Mouse (Mus musculus): ENCODE measurements at regions not wholly inside any gene's neighbourhood (a gene's known extent, or its start where the extent isn't known, plus 50 kb on each side); places are given as distances from the start of the nearest gene placed in this dataset.

DNA sequence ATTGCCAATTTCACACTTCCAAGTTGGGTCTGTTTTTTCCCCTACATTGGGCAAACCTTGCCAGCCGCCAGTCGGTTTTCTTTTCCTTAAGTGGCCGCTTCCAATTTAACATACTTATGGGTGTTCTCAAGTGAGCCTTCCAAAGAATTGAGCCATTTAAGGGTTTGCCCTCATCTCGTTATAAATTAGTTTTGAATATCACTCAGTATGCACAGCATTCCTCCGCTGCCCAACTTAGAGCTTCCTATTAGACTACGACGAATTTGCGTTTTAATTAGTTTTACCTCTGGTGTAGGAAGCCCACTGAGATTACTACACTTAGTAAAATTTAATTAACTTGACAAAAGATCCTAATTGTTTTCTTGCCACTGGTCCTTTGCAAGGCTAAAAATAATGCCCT, 209.9 kb downstream of the Cdh11 start:
- DNase-seq: no peak

DNA sequence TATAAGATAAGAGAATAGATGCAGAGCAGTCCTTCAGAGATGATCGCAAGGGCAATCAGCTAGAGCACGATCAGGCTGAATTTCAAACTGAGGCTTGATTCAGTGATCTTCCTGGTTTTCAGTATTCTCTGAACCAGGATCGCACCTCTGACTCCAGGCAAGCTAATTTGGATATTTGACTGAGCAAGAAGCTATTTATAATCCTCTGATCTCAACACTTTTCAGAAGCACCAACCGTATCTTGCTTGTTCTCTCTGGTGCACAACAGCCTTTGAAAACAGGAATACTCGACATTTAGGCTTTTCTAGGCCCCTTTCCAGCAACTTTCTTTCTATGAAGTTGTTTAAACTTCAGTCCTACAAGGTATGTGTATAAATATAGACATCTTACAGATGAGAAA, 217.7 kb downstream of the Cdh11 start:
- DNase-seq: no peak

DNA sequence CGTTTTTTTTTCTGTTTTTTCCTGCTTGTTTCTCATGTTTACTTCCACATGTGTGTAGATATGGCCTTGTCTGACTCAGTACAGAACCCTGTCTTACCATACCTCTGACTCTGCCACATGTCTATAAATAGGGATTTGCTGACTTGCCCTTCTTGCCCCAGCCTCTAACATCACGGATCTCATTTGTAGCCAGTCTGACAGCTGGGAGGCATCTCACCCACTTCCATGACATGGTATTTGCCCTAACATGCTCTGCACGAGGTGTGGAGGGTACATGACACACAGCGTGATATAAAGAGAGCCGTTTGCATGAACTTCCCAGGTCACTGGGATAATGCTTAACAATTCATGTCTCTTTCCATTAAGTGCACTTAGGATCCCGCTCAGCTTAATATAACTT, 231.2 kb downstream of the Cdh11 start:
- no peak for DNase-seq

DNA sequence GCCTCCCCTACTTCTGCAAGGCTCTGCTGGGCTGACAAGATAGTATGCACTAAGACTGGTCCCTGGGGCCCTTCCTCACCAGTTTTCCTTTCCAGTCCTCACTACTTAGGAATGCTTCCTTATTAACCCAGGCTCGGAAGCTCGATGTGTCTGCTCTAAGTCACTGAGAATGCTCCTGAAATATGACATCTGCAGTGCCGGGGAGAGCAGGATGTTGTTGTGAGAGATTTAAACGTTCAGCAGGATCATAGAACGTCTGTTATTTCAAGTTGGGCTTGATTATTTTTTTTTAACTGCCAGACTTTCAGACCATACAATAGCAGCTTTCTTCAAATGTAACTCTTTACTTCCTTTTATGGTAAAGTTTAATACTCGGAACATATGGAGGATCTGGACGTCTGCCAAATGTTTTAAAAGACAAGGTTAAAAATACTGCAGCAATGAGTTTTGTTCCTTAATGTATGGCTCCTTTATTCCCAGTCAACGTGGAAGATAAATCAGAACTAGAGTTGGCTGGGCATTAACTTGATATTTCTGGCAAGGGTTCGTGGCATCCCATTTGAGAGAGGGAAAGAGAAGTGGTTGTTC, 232.0 kb downstream of the Cdh11 start:
- DNase-seq: peak; percentile 8 to 16

DNA sequence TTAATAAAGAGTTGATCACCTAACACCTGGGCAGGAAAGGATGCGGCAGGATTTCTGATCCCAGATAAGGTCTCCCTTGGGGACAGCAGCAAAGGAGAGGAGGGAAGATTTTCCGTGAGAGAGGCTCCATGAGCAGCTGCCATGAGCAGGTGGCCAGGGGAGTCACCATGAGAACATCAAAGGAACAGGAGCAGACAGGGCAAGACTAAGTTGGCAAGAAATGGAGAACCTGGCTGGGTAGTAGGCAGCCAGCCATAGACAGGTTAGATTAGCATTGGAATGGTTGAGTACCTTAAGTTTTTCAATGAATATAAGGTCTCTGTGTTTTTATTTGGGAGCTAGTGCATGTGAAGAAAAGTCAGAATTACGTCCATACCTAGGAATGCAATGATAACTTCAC, 246.6 kb downstream of the Cdh11 start:
- no peak for DNase-seq

DNA sequence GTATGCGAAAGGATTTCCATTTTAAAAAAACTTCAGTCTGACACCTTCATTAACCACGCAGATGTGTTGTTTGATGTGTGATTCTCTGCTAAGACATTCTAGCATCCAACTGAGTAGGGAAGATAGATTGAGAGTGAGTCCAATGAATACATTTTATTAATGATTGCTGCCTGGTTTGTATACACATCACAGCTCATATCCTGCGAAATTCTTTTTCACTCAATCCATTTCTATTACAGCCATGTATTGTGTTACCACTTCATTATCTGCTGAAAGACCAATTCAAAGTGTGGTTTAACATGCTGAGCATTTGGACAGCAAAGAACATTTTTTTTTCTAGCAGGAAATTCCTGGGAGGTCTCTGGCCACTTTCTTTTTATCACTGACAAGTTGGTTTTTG, 247.4 kb downstream of the Cdh11 start:
- DNase-seq: no peak

DNA sequence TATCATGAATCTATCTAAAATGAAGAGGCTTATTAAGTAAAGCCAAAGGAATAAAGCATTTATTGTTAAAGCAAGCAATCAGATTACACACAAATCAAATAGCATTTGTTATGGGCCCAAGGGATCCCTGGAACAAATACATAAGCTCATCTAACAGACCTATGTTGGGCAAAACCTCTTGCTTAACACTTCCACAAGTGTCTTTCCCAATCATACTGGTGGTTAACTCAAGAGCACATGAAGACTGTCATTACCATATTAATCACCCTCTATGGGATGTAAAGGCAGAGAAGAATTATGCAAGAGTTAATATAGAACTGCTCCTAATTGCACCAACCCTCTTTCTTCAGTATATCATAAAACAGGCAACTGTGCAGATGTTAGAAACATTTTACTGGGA, 267.0 kb downstream of the Cdh11 start:
- no peak for DNase-seq

DNA sequence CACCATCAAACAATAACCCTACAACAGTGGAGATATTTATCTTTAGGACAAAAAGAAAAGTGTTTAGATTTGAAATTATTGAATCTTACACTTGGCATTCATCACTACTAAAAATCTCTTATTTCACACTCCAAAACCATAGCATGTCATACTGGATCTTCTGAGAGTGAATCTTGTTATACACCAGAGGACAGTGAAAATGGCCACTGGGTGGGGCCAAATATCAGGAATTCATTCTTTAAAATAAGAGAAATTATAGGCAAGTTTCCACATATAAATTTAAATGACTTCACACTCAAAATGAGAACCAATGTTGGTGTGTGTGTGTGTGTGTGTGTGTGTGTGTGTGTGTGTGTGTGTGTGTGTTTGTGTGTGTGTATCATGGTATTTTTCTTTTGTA, 269.7 kb downstream of the Cdh11 start:
- DNase-seq: no peak

DNA sequence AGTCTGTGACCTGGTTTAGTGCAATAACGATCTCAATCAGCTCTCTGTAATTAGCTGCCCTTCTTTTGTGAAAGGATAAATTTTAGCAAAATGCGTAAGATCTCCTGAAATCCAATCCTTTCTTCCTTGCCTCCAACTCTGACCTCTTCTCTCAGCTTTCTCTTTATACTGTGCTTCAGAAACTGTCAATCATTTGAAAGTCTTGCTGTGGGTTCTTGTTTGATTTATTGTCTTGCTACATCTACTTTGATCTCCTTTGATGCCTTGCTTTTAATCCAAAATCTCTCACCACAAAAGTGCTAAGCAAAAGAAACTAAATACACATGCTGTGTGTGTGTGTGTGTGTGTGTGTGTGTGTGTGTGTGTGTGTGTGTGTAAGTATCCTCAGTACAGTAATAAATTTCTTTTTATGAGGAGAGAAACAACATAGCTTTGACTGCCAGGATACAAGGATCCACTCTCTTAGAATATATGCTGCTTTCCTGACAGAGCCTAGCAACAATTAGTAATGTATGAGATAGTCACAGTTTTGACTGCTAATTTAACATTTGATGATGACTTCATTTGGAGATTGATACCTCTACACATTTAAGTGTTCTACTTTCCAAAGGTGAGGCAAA, 270.5 kb downstream of the Cdh11 start:
- DNase-seq: no peak

DNA sequence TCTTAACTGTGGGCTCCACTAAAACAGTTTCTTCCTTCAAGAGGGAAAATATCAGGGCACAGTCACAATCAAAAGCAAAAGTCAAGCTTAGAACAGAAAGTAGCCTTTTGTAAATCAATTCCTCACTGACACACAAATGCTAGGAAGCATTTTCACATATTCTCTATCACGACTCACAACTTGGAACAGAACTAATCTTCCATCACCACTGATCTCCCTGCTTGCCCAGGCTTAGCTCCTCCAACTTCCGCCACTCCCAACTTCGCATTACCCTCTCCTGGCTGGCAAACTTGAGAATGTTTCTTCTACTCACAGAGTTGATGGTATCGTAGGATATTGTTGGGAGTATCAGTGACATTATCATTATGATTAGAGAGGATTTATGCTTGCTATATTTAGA, 284.7 kb downstream of the Cdh11 start:
- no peak for DNase-seq

DNA sequence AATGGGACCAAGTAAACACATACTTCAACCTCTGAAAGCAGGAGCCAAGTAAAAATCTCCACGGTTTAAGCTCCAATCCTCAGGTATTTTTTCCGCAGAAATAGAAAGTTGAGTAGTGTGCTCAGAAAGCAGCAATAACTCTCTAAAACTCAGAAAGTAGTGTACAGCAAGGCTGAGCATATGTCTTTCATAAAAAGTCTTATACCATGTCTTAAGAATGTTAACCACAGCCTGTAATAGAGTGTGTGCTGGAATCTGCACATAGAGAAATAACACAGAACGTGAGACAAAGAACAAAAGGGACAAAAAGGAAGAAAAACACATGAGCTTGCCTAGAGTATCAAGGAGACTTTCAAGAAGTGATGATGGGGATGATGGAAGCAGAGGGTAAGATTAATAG, 285.2 kb downstream of the Cdh11 start:
- no peak for DNase-seq

DNA sequence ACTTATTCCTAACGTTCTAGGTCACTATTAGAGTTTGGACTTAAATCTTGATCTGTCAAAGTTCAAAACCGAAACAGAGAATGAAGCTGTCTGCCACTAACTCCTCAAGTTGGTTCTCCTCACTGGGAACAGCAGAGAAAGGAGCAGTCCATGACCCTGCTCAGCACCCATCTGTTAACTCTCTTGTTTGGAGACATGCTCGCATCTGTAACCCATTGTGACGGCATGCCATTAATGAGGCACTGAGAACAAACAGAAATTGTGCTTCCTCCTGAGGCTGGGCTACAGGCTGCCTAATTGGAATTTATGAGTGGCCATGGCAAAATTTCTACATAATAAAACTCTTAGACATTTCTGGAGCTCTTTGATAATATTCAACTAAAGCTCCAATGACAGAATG, 286.4 kb downstream of the Cdh11 start:
- DNase-seq: peak in 1 of 2 experiments; percentile 6

DNA sequence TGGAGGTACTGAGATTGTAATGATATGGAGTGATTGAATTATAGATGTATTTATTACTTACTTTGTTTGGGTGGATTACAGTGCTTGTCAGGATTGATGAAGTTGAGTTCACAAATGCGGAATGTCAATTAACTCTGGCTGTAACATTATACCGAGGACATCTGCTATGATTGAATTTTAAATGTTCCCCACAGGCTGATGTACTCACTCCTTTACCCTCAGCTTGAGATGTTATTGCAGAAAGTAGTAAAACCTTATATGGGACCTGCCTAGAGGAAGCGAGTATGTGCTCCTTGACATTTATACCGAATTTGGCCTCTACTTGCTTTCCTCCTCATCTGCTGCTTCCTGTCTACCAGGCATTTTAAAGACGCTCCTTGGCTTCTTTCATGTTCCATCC, 288.3 kb downstream of the Cdh11 start:
- no peak for DNase-seq

DNA sequence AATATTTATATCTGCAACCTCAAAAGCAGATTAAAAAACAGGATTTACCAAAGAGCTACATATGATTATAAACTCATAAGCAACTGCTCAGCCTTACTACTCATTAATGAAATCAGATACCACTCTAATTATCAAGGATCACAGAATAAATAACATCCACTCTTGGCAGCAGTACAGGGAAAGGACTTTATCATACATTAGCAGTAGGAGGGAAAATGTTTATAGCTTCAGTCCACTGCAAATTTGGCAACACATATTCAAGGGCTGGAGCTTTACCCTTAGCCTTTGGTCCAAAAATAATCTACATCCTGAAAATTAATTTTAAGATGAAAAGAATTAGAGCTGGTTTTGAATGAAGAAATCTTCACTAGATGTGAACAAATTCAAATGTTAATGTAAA, 288.7 kb downstream of the Cdh11 start:
- no peak for DNase-seq

DNA sequence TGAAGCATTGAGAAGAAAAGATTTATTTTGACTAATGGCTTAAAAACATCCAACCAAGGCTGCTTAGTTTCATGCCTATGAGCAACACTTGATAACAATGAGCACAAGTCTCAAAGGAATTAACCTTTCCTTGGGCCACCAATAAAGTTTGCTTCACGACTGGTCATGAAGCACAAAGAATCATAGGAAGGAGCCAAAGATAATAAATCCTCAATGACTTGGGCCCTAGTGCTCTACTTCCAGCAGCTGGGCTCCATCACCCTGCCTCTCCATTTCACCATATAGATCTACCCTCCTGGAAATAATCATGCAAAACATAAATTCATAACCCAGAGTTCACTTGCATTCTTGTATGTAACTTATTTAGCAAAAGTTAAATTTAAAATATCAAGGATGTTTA, 289.4 kb downstream of the Cdh11 start:
- DNase-seq: no peak

DNA sequence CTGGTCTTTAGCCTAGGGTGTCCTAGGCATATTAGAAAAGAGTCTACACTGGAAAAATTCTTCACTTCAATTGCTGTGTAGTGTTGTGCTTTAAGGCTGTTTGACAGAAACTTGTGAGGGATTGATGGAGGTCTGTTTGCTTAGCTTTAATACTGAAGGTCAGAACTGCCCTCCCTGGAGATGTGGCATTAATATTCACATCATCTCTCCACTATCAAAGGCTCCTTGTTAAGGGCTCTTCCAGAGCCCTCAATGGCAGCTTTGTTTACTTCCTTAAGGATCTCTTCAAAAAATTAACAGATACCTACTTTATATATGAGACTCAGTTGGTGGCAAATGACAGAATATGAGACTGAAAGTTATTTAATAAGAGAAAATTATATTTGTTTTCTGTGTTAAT, 294.4 kb downstream of the Cdh11 start:
- DNase-seq: no peak

DNA sequence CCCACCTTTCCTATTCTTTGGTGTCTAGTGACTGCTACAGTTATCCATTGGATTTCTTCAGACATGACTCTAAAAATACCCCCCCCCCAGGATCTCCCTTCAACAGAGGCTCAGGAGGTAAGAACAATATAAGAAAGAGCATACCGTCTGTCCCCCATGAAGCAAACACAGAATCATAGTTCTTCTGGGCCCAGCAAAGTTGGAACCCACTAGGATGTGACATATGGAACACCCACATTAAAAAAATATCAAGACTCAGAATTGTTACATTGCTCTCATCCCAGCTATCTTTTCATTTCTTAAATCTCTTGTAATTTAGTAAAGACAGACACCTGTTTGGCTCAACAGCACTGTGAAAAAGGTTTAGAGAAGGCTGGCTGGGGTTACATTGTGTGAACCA, 297.2 kb downstream of the Cdh11 start:
- DNase-seq: no peak

DNA sequence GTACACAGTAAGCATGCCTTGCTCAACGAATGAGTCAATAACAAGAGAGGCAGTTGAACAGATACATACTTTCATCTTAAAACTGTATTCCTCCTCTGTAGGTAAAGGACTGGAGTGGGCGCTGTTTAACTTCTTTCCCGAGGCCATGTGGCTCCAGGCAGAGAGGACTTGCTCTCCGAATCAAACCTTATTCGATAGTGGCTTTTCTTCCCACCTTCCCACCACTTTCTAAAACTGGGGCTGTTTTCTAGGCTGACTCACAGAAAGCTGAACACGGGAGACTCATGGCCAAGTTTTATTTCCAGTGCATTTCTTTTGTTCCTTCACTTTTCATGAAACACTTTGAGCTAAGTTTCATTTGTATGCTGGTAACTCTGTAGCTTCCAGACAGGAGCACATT, 297.6 kb downstream of the Cdh11 start:
- DNase-seq: no peak

DNA sequence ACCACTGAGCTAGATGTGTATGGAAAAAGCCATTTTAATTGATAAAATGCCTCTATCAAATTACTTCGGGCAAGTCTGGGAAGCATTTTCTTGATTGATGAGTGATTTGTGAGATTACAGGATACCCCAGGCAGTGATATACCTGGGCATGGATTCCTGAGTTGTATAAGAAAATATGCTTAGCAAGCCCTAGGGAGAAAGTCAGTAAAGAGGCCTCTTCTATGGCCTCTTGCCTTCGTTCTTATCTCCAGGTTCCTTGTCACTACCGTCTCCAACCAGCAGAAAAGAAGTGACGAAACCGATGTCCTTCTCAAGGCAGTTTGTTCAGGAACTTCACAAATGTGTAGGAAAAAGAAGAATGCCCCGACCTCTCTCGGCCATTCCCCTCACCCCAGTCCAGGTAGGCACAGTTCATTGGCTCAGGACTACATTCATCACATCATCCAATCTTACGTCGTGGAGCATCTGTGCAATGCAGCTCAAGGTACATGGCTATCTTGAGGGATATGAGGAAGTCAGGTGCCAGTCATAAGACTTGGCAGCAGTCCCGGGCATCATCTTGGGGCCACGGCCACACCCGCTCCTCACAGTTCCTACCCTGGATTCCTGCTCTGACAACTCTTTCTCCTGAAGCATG, 310.2 kb downstream of the Cdh11 start:
- no peak for DNase-seq

DNA sequence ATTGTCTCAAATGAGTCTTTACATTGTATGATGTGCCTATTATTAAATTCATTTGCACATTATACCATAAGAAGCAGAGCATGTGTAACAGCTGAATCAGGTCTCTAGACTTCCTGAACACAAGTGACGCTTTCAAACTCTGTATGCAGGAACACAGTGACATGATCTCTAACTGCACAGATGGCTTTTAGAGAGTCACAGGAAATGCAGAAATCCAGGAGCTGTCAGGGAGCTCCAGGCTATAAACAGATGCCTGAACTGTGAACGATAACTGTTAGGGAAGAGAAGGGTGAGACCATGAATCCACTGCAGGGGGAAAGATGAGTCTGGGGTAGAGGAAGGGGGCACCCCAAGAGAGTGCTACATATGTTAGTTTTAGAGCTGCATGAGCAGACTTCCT, 311.2 kb downstream of the Cdh11 start:
- peak in 1 of 2 experiments; percentile 3 for DNase-seq

DNA sequence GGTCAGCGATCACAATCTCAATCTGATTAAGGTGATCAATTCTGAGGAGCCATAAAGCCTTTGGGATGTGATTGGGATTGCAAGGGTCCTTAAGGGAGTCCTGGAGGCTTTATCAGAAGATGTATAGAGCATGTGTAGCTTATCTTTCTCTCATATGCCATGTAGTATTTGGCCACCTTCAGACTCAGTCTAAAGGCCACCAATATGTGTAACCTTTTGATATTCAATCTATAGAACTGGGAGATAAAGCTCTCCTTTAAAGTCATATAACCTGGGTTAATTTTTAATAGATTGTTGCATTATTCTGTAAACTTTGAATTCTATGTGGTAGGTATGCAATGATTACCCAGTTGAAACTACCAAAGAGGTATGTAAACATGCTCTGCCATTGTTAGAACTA, 314.1 kb downstream of the Cdh11 start:
- DNase-seq: no peak

DNA sequence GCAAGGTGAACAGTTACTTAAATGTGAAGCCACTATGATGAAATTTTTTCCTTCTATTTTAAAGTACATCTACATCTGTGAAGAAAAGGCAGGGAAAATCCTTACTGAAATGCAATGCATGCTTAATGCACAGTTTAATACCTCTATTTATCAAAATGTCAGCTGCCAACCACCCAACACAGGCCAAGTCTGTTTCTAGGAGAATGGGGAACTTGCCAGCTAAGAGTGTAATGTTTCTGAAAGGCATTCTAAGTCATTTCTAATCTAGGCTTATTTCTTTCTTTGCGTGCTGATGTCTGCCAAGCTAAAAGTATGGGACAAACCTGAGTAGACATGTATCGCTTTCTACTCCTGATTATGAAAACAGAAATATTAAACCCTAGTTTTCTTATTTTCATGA, 322.8 kb downstream of the Cdh11 start:
- DNase-seq: no peak

DNA sequence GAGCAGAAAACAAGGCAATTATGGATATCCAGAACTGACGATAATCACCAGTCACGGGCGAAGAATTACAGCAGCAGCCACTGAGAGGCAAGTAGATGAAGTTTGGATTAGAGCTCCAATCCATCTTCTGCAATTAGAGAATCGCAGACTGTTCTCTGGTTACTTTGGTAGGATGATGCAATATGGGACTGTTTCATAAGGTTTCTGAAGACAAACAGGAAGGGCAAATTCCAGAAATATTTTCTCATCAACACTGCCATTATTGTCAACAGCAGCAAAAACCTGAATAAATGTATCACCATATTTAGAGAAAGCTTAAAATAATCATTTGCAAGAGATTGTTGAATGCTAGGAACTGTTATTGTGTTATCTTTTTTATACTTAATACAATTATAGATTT, 342.4 kb downstream of the Cdh11 start:
- no peak for DNase-seq

DNA sequence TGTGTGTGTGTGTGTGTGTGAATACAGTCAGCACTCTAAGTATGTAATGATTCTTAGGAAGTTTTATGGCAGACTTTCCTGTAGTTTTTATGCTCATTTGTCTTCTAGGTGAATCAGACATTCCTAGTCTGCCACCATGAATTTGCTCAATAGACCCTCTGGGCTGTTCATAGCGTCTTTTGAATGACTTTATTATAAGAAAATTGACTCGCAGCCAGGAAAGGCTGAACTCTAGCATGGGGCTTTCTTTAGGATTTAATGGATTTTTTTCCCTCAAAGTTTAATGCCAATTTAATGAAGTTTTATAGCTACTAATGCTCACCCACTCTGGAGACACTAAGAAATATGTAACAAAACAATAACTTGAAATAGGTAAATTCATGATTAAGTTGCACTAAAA, 363.6 kb downstream of the Cdh11 start:
- no peak for DNase-seq

DNA sequence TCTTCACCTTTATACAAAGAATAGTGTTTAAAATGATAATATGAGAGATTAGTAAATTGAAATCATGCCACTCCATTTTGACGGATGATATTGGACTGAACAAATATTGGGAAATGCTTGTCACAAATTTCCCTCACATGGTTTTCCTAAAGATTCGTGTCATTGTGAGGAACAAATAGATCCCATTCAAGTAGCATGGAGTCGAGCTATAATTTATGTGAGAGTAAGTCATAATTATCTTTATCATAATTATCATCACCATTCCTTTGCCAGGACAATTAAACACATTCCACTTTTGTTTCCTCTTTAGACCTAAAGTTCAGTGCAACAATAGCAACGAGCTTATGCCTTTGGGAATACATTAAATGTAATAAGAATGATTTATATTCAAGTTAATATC, 370.5 kb downstream of the Cdh11 start:
- no peak for DNase-seq
